Mouse (Mus musculus) erythroblast, embryonic 14.5 days (primary cell): ENCODE measurements around the gene Gm13285.
"Not testable (repeated sequence)": the region's sequence is repeated elsewhere in the genome, so short reads cannot be mapped to it uniquely, and the experiment has no call there.

Experiments used
- GATA1 ChIP-seq: IDR thresholded peaks from 2 replicates; pipeline ENCODE4 v1.6.1; 2012; ENCODE audit warnings: low read length, inconsistent platforms, mixed read lengths
- TAL1 ChIP-seq: IDR thresholded peaks from 3 replicates; pipeline ENCODE4 v1.6.1; 2012; ENCODE audit warnings: low read length, inconsistent platforms, mixed read lengths

- TF ChIP-seq GATA1, TAL1: not testable (repeated sequence)
These were observed 14.1 kb upstream of the Gm13285 start, which contains the start of gene Gm13276 for GRCm38 (mm10) chr4:88785409-88785808.
